Mouse (Mus musculus) liver, embryonic 13.5 days (tissue): ENCODE measurements at regions not wholly inside any gene's neighbourhood (a gene's known extent, or its start where the extent isn't known, plus 50 kb on each side); places are given as distances from the start of the nearest gene placed in this dataset.

ENCODE experiments used
- ATAC-seq: fragments of 200-750 bp; cut with Nextera tagmentation; 2 replicates; pipeline ENCODE4 v1.8.0; 2017; ENCODE audit warnings: low read depth, mild to moderate bottlenecking, moderate number of reproducible peaks, moderate library complexity
- DNase-seq: peaks from one replicate; pipeline ENCODE4 v3.0.0; 2022
- H3K27ac ChIP-seq: fragments of 300-500 bp; sonication (generic); 2 replicates; pipeline ENCODE4 v1.5.1; 2015; ENCODE audit warnings: moderate library complexity, mild to moderate bottlenecking, inconsistent platforms
- H3K27me3 ChIP-seq: fragments of 300-500 bp; sonication (generic); 2 replicates; pipeline ENCODE4 v1.6.1; 2015; ENCODE audit warnings: mild to moderate bottlenecking, inconsistent platforms
- H3K36me3 ChIP-seq: fragments of 300-500 bp; sonication (generic); 2 replicates; pipeline ENCODE4 v1.6.1; 2015; ENCODE audit warnings: mild to moderate bottlenecking, inconsistent platforms
- H3K4me1 ChIP-seq: fragments of 300-500 bp; sonication (generic); replicated peaks from 2 replicates; pipeline ENCODE4 v1.6.1; 2015; ENCODE audit warnings: inconsistent platforms
- H3K4me2 ChIP-seq: fragments of 300-500 bp; sonication (generic); 2 replicates; pipeline ENCODE4 v1.6.1; 2015; ENCODE audit warnings: inconsistent platforms, mild to moderate bottlenecking, moderate library complexity
- H3K4me3 ChIP-seq: fragments of 300-500 bp; sonication (generic); replicated peaks from 2 replicates; pipeline ENCODE4 v1.5.1; 2015; ENCODE audit warnings: mild to moderate bottlenecking, inconsistent platforms
- H3K9ac ChIP-seq: fragments of 300-500 bp; sonication (generic); 2 replicates; pipeline ENCODE4 v1.6.1; 2015; ENCODE audit warnings: mild to moderate bottlenecking, inconsistent platforms
- H3K9me3 ChIP-seq: fragments of 300-500 bp; sonication (generic); replicated peaks from 2 replicates; pipeline ENCODE4 v1.6.1; 2016; ENCODE audit warnings: inconsistent platforms
- WGBS: fragments of 180-500 bp; shearing (Covaris S2); methylation state at CpG from one replicate; pipeline ENCODE4 v1.1.7; 2015; ENCODE audit not compliant: insufficient replicate concordance; 5-methylcytosine and 5-hydroxymethylcytosine counted together

- Histone ChIP-seq H3K9ac (no peak overlapping the region), H3K4me2 (no peak overlapping the region), H3K4me1 (no peaks in the 10 kb centered on the region), H3K36me3 (no peaks in the 10 kb centered on the region), H3K27me3 (no peaks in the 10 kb centered on the region), H3K4me3 (no peak overlapping the region), H3K27ac (no peak overlapping the region), H3K9me3 (0 out of 2 replicates have a peak, but pooled peaks cover 3% of the 10 kb centered on the region)
- DNase-seq (no peak), ATAC-seq (no peak)
- 68% methylated on average over 5 of the region's 5 CpGs for WGBS
These were observed 412.1 kb downstream of the Pdcd6ip start for GRCm38 (mm10) chr9:113295850-113296467.

GRCm38 (mm10) chr9:113287397-113287796 is 420.7 kb downstream of the Pdcd6ip start:
- no peak for DNase-seq
- H3K27me3 ChIP-seq: no peaks in the 10 kb centered on the region
- WGBS: 43% methylated on average over 4 of the region's 4 CpGs

GRCm38 (mm10) chr9:113283244-113283643 is 424.8 kb downstream of the Pdcd6ip start:
- no peak for DNase-seq
- no peak for ATAC-seq
- Histone ChIP-seq H3K27ac (no peak overlapping the region), H3K4me3 (no peak overlapping the region), H3K9me3 (no peaks in the 10 kb centered on the region), H3K36me3 (no peaks in the 10 kb centered on the region), H3K9ac (no peak overlapping the region), H3K27me3 (no peaks in the 10 kb centered on the region), H3K4me1 (no peaks in the 10 kb centered on the region), H3K4me2 (no peak overlapping the region)
- WGBS: 28% methylated on average over 1 of the region's 1 CpGs

More at GRCm38 (mm10) chr9:113287397-113287796, 420.7 kb downstream of the Pdcd6ip start:
- no peak overlapping the region for H3K4me2 ChIP-seq
- no peak overlapping the region for H3K27ac ChIP-seq
- H3K36me3 ChIP-seq: no peaks in the 10 kb centered on the region
- H3K4me3 ChIP-seq: no peak overlapping the region
- no peak overlapping the region for H3K9ac ChIP-seq
- no peaks in the 10 kb centered on the region for H3K4me1 ChIP-seq
- H3K9me3 ChIP-seq: no peaks in the 10 kb centered on the region
- ATAC-seq: no peak

- Histone ChIP-seq H3K27ac (no peak overlapping the region), H3K4me2 (no peak overlapping the region), H3K27me3 (no peaks in the 10 kb centered on the region), H3K9me3 (peaks cover 4% of the 10 kb centered on the region; the same call in 1 of the 2 replicates), H3K9ac (no peak overlapping the region), H3K4me1 (no peaks in the 10 kb centered on the region), H3K36me3 (no peaks in the 10 kb centered on the region), H3K4me3 (no peak overlapping the region)
- no peak for ATAC-seq
- DNase-seq: no peak
- 58% methylated on average over 4 of the region's 4 CpGs for WGBS
These were observed 437.5 kb downstream of the Pdcd6ip start for GRCm38 (mm10) chr9:113270595-113270994.

- Histone ChIP-seq H3K4me2 (no peak overlapping the region), H3K9me3 (peaks cover 11% of the 10 kb centered on the region; the same call in 1 of the 2 replicates), H3K4me1 (no peaks in the 10 kb centered on the region), H3K9ac (no peak overlapping the region), H3K27me3 (no peaks in the 10 kb centered on the region), H3K36me3 (no peaks in the 10 kb centered on the region), H3K4me3 (no peak overlapping the region), H3K27ac (no peak overlapping the region)
- DNase-seq (no peak), ATAC-seq (no peak)
- 69% methylated on average over 8 of the region's 8 CpGs for WGBS
These were observed 440.4 kb downstream of the Pdcd6ip start for GRCm38 (mm10) chr9:113267696-113268095.

- Histone ChIP-seq H3K4me1 (no peaks in the 10 kb centered on the region), H3K36me3 (no peaks in the 10 kb centered on the region), H3K9ac (no peak overlapping the region), H3K27me3 (no peaks in the 10 kb centered on the region), H3K27ac (no peak overlapping the region), H3K4me3 (no peak overlapping the region), H3K9me3 (peaks cover 8% of the 10 kb centered on the region; the same call in 1 of the 2 replicates), H3K4me2 (no peak overlapping the region)
- DNase-seq (no peak), ATAC-seq (no peak)
- WGBS: 50% methylated on average over 6 of the region's 6 CpGs
These were observed 444.4 kb downstream of the Pdcd6ip start for GRCm38 (mm10) chr9:113263636-113264035.

GRCm38 (mm10) chr9:113260296-113260695 is 447.8 kb downstream of the Pdcd6ip start:
- H3K9ac ChIP-seq: no peak overlapping the region
- H3K4me1 ChIP-seq: no peaks in the 10 kb centered on the region
- H3K27ac ChIP-seq: no peak overlapping the region
- no peaks in the 10 kb centered on the region for H3K27me3 ChIP-seq
- H3K4me2 ChIP-seq: no peak overlapping the region
- ATAC-seq: no peak
- whole genome bisulfite sequencing: 76% methylated on average over 2 of the region's 2 CpGs
- no peaks in the 10 kb centered on the region for H3K36me3 ChIP-seq
- no peak overlapping the region for H3K4me3 ChIP-seq
- peaks cover 11% of the 10 kb centered on the region; the same call in 1 of the 2 replicates for H3K9me3 ChIP-seq
- no peak for DNase-seq

- H3K4me1 ChIP-seq: no peaks in the 10 kb centered on the region
- H3K9me3 ChIP-seq: peaks cover 6% of the 10 kb centered on the region; the same call in 1 of the 2 replicates
- ATAC-seq: no peak
- H3K36me3 ChIP-seq: no peaks in the 10 kb centered on the region
- H3K9ac ChIP-seq: no peak overlapping the region
- H3K4me3 ChIP-seq: no peak overlapping the region
- no peak overlapping the region for H3K4me2 ChIP-seq
- H3K27ac ChIP-seq: no peak overlapping the region
- WGBS: 63% methylated on average over 2 of the region's 2 CpGs
- no peak for DNase-seq
- H3K27me3 ChIP-seq: no peaks in the 10 kb centered on the region
These were observed 449.5 kb downstream of the Pdcd6ip start for GRCm38 (mm10) chr9:113258556-113258955.

GRCm38 (mm10) chr9:113248703-113249274 is 459.3 kb downstream of the Pdcd6ip start:
- ATAC-seq: no peak
- Histone ChIP-seq H3K9ac (no peak overlapping the region), H3K27me3 (no peaks in the 10 kb centered on the region), H3K36me3 (no peaks in the 10 kb centered on the region), H3K27ac (no peak overlapping the region), H3K4me2 (no peak overlapping the region), H3K4me1 (no peaks in the 10 kb centered on the region), H3K4me3 (no peak overlapping the region), H3K9me3 (no peaks in the 10 kb centered on the region; the same call in 1 of the 2 replicates)
- WGBS: 66% methylated on average over 12 of the region's 12 CpGs
- no peak for DNase-seq

- peaks cover 6% of the 10 kb centered on the region; the same call in 1 of the 2 replicates for H3K9me3 ChIP-seq
- WGBS: 39% methylated on average over 5 of the region's 5 CpGs
- no peak overlapping the region for H3K4me2 ChIP-seq
- no peak overlapping the region for H3K9ac ChIP-seq
- no peaks in the 10 kb centered on the region for H3K4me1 ChIP-seq
- H3K4me3 ChIP-seq: no peak overlapping the region
- H3K27me3 ChIP-seq: no peaks in the 10 kb centered on the region
- ATAC-seq: no peak
- no peak overlapping the region for H3K27ac ChIP-seq
- H3K36me3 ChIP-seq: no peaks in the 10 kb centered on the region
- DNase-seq: no peak
These were observed 460.1 kb downstream of the Pdcd6ip start for GRCm38 (mm10) chr9:113247950-113248349.

GRCm38 (mm10) chr9:113243870-113244269 is 464.2 kb downstream of the Pdcd6ip start:
- ATAC-seq: no peak

GRCm38 (mm10) chr9:113233370-113233769 is 474.7 kb downstream of the Pdcd6ip start:
- DNase-seq: no peak
- 72% methylated on average over 1 of the region's 1 CpGs for WGBS

More at GRCm38 (mm10) chr9:113243870-113244269, 464.2 kb downstream of the Pdcd6ip start:
- no peak overlapping the region for H3K4me3 ChIP-seq
- H3K27ac ChIP-seq: no peak overlapping the region
- no peak overlapping the region for H3K4me2 ChIP-seq
- no peaks in the 10 kb centered on the region for H3K4me1 ChIP-seq
- no peaks in the 10 kb centered on the region for H3K36me3 ChIP-seq
- no peak overlapping the region for H3K9ac ChIP-seq
- no peak for DNase-seq
- 57% methylated on average over 2 of the region's 2 CpGs for WGBS
- H3K9me3 ChIP-seq: peaks cover 7% of the 10 kb centered on the region; the same call in 1 of the 2 replicates
- H3K27me3 ChIP-seq: no peaks in the 10 kb centered on the region

More at GRCm38 (mm10) chr9:113233370-113233769, 474.7 kb downstream of the Pdcd6ip start:
- Histone ChIP-seq H3K4me2 (no peak overlapping the region), H3K9me3 (no peaks in the 10 kb centered on the region; the same call in 1 of the 2 replicates), H3K27ac (no peak overlapping the region), H3K27me3 (no peaks in the 10 kb centered on the region), H3K36me3 (no peaks in the 10 kb centered on the region), H3K4me1 (no peaks in the 10 kb centered on the region), H3K4me3 (no peak overlapping the region), H3K9ac (no peak overlapping the region)
- no peak for ATAC-seq
